Mouse (Mus musculus) kidney, adult 2 months (tissue): ENCODE measurements at regions not wholly inside any gene's neighbourhood (a gene's known extent, or its start where the extent isn't known, plus 50 kb on each side); places are given as distances from the start of the nearest gene placed in this dataset.

Source experiments
- CTCF ChIP-seq: fragments of 200-500 bp; conservative IDR thresholded peaks from 2 replicates; pipeline ENCODE4 v1.5.1; 2011; ENCODE audit warnings: low read depth, mild to moderate bottlenecking, control low read depth, low read length, moderate library complexity, mixed read lengths; ENCODE audit not compliant: insufficient read depth, insufficient read length
- POLR2A ChIP-seq: fragments of 200-500 bp; IDR thresholded peaks from one replicate; pipeline ENCODE4 v1.6.1; 2011; ENCODE audit warnings: low read depth, low read length, control low read depth

GRCm38 (mm10) chr11:6918546-6918945 is 81.1 kb upstream of the Gm11983 start:
- TF ChIP-seq CTCF (no peak), POLR2A (no peak)
